Mouse (Mus musculus) lung, adult 18-20 months (tissue): ENCODE measurements around the gene Gm28053.

Source experiments
- DNase-seq, 2 experiments: peaks; one replicate each; pipeline ENCODE4 v3.0.0; 2022; ENCODE audit warnings: mixed read lengths in 2 of 2

Gm28053 gene

GRCm38 (mm10) chr6:48696830-48697554, 21.4 kb upstream of the Gm28053 start:
- DNase-seq: no peak

- no peak for DNase-seq
Observed at GRCm38 (mm10) chr6:48697555-48697930, 20.9 kb upstream of the Gm28053 start.

GRCm38 (mm10) chr6:48698066-48698856, 20.1 kb upstream of the Gm28053 start:
- DNase-seq: no peak

- DNase-seq: no peak
Observed at GRCm38 (mm10) chr6:48698888-48699287, 19.5 kb upstream of the Gm28053 start.

- DNase-seq: peak; percentile 53 to 70
Observed at GRCm38 (mm10) chr6:48700251-48701075, 17.9 kb upstream of the Gm28053 start.

- DNase-seq: no peak
Observed at GRCm38 (mm10) chr6:48702146-48702545, 16.3 kb upstream of the Gm28053 start.

GRCm38 (mm10) chr6:48702601-48703000, 15.8 kb upstream of the Gm28053 start:
- DNase-seq: no peak

GRCm38 (mm10) chr6:48704146-48704545, 14.3 kb upstream of the Gm28053 start:
- no peak for DNase-seq

GRCm38 (mm10) chr6:48706130-48706529, 12.3 kb upstream of the Gm28053 start:
- DNase-seq: no peak

- DNase-seq: no peak
Observed at GRCm38 (mm10) chr6:48720326-48720725, 1.9 kb downstream of the Gm28053 start.

- DNase-seq: no peak
Observed at GRCm38 (mm10) chr6:48723468-48723867, 5.1 kb downstream of the Gm28053 start.

- DNase-seq: peak; percentile 73 to 89
Observed at GRCm38 (mm10) chr6:48725476-48725875, 7.1 kb downstream of the Gm28053 start.

GRCm38 (mm10) chr6:48727761-48728160, 9.4 kb downstream of the Gm28053 start:
- no peak for DNase-seq

GRCm38 (mm10) chr6:48732864-48733304, 14.5 kb downstream of the Gm28053 start:
- DNase-seq: peak; percentile 32 to 33

- DNase-seq: no peak
Observed at GRCm38 (mm10) chr6:48733660-48734059, 15.3 kb downstream of the Gm28053 start.

- DNase-seq: no peak
Observed at GRCm38 (mm10) chr6:48737053-48737452, 18.6 kb downstream of the Gm28053 start.

GRCm38 (mm10) chr6:48737688-48738087, 19.3 kb downstream of the Gm28053 start:
- no peak for DNase-seq

GRCm38 (mm10) chr6:48738961-48739779, 20.8 kb downstream of the Gm28053 start, which contains the start of gene Gimap1:
Gene Gimap1 (plus strand): TSS chr6:48739054.
- DNase-seq: peak; percentile 52 to 59

GRCm38 (mm10) chr6:48739780-48740055, 21.3 kb downstream of the Gm28053 start:
- DNase-seq: no peak

- DNase-seq: no peak
Observed at GRCm38 (mm10) chr6:48740501-48741169, 22.2 kb downstream of the Gm28053 start.

- DNase-seq: no peak
Observed at GRCm38 (mm10) chr6:48741273-48741672, 22.9 kb downstream of the Gm28053 start.

- no peak for DNase-seq
Observed at GRCm38 (mm10) chr6:48741711-48742206, 23.4 kb downstream of the Gm28053 start.
